Mouse (Mus musculus) layer of hippocampus, postnatal 10 days (tissue): ENCODE data around the gene Dab1. TPM values are rescaled to one million over a fixed set of nuclear protein-coding genes. Genes with fewer than 3 reads are reported as not detected.

ENCODE experiments used
- DNase-seq, 2 experiments: peaks; one replicate each; pipeline ENCODE4 v3.0.0; 2021; ENCODE audit warnings: low spot score in 2 of 2
- total RNA-seq, 2 experiments: library from RNA; stranded (reverse); gene quantifications; 2 replicates each; pipeline ENCODE4 v1.2.3; 2021

Gene Dab1
- total RNA-seq, 2 experiments from 2014 or later = 147 to 158 TPM

GRCm38 (mm10) chr4:104500112-104500511 lies 881.0 kb downstream of the Dab1 start:
- DNase-seq = no peak

DNA sequence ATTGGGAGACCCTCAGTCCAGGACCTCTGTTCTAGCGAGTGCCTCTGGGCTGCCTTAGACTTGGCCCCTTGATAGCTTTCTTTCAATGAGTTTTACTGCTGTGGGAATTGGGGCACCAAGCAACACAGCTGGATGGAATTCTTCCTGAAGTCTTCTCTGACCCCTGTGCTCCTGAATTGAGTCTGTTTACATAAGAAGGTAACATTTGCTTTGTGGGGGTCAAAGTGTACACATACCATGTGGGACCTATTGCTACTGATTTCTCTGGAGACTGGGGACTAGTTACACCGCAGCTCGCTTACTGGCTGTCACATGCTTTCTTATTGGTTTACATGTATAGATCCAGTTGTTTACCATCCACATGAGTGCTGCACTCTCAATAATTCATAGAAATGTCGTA lies 881.5 kb downstream of the Dab1 start:
- no peak for DNase-seq

- DNase-seq = no peak
Observed at GRCm38 (mm10) chr4:104501245-104501644, 882.1 kb downstream of the Dab1 start.

- no peak for DNase-seq
Observed at GRCm38 (mm10) chr4:104504916-104505315, 885.8 kb downstream of the Dab1 start.

DNA sequence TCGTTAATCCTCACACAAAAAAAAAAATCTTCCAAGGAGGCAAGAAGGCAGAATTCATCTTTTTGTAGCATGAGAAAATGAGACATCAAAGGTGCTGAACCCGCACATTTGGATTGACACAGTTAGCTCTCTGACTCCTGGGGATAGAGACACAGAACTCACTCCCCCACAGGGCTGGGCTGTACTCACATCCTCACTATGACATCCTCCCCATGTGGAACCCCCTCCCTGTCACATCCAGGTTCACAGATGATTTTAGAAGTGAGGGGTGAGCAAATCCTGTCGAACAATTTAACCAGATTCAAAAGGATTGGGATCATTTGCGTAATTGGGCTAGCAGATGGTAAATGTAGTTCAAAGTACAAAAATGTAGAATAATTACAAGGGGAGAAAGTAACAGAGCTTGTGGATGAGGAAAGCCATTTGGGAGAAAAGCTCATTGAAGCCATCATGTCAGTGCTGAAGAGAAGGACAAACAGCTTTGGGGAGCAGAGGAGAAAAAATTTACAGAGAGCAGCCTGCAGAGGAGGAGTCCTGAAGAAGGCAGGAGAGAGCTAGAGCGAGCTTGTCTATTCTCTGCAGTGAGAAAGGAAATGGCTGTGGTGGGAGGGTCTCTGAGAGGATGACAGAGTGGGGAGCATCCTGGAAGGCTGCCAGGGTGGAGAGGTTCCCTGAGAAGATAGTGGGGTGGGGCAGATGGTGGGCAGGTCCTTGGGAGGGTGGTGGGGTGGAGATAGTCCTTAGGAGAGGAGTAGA lies 890.2 kb downstream of the Dab1 start:
- DNase-seq = no peak

- no peak for DNase-seq
Observed at GRCm38 (mm10) chr4:104511855-104512254, 892.7 kb downstream of the Dab1 start.

DNA sequence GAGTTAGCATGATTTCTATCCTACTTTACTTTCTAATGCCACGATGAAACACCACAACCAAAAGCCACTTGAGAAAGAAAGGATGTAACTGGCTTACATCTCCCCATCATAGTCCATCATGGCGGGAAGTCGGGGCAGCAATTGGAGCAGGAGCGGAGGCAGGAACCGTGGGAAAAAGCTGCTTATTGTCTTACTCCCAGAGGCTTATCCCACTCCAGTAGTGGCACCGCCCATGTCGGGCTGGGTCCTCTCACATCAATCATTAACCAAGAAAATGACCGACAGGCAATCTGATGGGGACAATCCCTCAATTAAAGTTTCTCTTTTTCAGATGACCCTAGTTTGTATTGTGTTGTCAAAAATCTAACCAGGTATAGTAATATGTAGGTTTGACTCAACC lies 893.4 kb downstream of the Dab1 start:
- no peak for DNase-seq

DNA sequence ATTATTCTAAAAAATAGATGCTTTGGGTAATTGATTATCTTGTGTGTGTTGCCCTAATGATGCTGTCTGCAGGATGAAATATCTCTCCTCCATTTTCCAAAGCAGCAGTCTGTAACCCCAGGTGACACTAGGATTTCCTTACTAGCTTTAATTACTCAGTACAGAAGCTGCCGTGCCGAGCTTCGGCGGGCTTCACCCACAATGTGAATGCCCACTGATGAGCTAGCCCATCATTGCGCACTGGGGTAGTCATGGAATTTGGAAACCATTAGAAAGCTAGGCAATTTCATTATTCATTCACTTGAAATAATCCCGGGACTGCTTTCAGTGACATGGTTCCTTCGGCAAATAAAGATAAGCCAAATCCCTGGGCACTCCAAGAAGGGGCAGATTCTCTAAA lies 894.5 kb downstream of the Dab1 start:
- DNase-seq = no peak

- peak; percentile 31 to 52 for DNase-seq
Observed at GRCm38 (mm10) chr4:104514568-104515000, 895.4 kb downstream of the Dab1 start.

GRCm38 (mm10) chr4:104515681-104516080 lies 896.5 kb downstream of the Dab1 start:
- no peak for DNase-seq

DNA sequence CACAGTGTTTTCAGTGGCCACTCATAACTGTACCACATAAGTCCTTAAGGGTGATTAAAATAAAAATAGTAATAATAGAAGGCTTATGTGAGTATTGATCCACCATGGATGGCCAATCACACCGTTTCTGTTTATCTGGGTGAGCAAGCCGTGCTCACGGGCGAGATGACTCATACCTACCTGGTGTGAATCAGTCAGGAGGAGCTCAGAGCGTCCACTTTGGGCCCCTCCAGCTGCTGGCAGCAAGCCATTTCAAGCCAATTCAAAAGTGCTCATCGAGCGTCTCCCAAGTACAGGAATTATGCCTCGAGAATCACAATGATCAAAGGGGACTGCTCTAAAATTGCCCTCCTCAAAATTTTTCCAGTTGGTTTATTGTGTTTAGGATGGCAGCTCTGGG lies 903.2 kb downstream of the Dab1 start:
- no peak for DNase-seq

DNA sequence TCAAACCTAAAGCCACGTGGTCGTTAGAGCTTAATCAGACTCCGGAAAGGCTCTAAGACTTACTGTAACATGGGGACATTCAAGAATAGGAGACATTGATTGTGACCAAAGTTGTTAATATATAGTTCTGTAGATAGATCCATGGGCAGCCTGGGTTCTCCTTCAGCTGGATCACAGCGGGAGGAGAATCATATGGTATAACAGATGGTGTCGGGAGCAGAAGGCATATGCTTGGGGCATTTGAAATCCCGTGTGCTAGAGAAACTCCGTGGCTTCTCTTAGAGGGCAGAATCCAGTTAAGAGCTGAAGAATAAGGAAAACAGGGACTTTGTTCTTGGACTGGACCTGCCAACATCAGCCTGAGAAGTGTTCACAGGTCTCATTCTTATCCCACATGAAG lies 904.6 kb downstream of the Dab1 start:
- no peak for DNase-seq

DNA sequence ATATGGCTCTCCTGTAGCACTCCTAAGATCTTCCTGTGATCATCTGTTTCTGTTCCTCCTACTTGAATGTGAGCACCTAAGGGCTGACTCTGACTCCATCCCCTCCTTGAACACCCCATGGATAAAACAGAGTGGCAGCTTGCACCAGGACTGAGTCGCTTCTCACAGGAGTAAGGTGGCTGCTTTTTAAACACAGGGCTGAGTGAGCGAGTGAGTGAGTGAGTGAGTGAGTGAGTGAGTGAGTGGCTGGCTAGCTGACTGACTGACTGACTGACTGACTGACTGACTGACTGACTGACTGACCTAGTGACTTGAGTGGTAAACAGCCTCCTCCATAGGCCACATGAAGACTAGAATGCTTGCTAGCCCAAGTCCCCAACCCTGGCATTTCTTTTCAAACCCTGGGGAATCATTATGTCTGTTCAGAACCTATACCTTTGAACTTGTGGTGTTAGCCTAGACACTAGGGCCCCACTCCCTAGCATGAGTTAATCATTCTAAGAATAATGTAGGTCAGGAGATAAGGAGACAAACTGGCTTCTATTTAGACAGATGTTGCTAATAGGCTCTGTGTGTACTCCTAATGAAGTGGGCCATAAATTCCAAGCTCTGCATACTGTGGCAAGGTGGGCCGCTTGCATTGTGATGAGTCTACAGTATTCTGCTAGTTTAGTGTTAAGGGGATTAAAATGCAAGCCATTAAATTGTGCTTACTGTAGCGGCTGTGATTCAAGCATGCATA lies 910.9 kb downstream of the Dab1 start:
- DNase-seq = no peak

DNA sequence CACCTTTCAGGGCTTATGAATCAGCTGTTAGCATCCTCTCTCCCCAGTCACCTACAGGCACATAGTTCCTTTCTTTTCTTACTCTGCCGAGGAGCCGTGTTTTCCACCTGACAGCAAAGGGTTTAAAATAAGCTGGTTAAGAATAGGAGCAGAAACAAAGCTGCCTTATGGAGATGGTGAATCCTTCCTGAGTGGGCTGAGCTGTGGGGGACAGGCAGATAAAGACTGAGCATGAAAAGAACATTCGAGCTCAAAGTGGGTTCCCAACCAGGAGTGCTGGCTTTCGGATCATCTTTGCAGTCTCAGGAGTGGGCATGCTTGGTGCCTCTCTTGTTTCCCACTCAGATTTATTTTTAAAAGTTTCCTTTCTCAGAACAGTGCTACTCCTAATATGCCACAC lies 913.7 kb downstream of the Dab1 start:
- DNase-seq = no peak

DNA sequence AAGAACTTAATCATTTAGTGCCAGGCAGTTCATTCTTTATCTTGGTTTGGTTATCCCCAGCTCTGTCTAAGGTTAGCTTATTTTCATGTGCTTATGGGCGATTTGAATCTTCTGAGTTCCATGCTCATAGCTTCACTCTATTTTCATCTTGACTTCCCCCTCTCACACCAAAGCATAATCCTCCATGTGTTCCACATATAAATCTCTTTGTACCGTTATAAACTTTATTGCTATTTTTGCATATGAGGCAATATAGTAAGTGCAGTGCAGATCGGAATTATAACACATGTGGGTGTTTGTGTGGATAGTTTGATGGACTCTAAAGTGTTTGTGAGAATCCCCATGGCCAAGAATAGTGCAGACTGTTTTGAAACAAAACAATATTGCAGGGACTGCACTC lies 919.3 kb downstream of the Dab1 start:
- DNase-seq = no peak

GRCm38 (mm10) chr4:104539047-104539446 lies 919.9 kb downstream of the Dab1 start:
- no peak for DNase-seq

- no peak for DNase-seq
Observed at GRCm38 (mm10) chr4:104547091-104547490, 927.9 kb downstream of the Dab1 start.

DNA sequence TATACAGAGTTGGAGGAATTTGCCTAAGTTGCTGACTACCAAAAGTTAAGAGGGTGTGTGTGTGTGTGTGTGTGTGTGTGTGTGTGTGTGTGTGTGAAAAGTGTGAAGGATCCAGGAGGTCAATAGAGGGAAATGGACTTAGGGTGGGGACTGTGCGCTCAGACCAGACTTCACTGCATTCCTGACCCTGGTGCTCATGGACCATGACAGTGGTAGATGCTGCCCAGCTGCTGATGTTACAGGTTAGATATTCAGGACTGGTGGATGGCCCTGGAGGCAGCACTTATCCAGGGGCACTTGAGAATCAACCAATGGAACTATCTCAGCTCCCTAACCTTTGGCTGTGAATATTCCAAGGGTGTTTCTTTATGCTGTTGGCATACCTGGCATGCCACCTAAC lies 929.1 kb downstream of the Dab1 start:
- no peak for DNase-seq

GRCm38 (mm10) chr4:104550581-104551205 lies 931.5 kb downstream of the Dab1 start:
- no peak for DNase-seq

DNA sequence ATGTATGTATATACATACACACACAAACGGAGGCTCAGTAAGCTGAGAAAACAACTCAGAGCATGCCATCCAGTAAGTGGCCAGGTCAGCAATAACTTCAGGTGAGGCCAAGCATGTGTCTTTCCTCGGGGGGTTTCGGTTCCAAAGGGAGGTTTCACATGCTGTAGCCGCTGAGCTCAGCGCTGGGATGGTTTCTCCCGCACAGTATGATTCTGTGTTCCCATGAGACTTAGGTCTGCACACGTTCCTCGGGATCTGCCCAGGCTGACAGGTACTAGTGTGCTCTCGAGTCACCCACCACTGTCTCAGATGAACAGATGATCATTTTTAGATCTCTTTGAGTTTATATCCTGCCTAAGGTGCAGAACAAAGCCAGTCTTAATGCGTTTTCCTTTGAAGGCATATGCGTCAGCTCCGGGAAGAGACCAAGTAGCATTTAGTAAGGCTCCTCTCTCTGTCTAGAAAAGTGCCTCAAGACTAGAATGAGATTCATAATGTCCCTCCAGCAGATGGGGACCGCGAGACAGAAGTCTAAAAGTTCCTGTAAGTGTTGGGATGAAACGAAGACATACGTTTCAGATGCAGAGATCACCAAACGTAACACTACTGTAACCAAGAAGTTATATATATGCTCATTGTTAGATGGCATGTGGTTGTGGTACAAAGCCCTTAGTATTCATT lies 932.4 kb downstream of the Dab1 start:
- DNase-seq = no peak

GRCm38 (mm10) chr4:104555408-104555807 lies 936.2 kb downstream of the Dab1 start:
- no peak for DNase-seq

GRCm38 (mm10) chr4:104563512-104563911 lies 944.4 kb downstream of the Dab1 start:
- DNase-seq = no peak
